Mouse (Mus musculus): ENCODE data around the gene Rasgef1c. TPM values are rescaled to one million over a fixed set of nuclear protein-coding genes. Genes with fewer than 3 reads are reported as not detected.

Rasgef1c gene
- polyA plus RNA-seq, 1 experiment from 2014 or later = 0.18 TPM

GRCm38 (mm10) chr11:50024833-50025720, 123.4 kb downstream of the Rasgef1c start, which contains the start of gene Rnf130:
Rnf130 (plus strand) TSS chr11:50025346.
- no peaks in the 10 kb centered on the region for H3K36me3 ChIP-seq
- peaks cover 18% of the 10 kb centered on the region for H3K27me3 ChIP-seq (replicated peaks)
- peak within 1 kb of the TSS; percentile 93 for H3K4me3 ChIP-seq
- WGBS = 7% methylated on average over 129 of the region's 129 CpGs
- peak; percentile 88 for ATAC-seq (ENCODE audit: insufficient number of reproducible peaks, low FRiP score)
- peaks cover 15% of the 10 kb centered on the region for H3K4me1 ChIP-seq (replicated peaks)
- peak within 1 kb of the TSS; percentile 97 for H3K9ac ChIP-seq
- H3K9me3 ChIP-seq (replicated peaks) = no peaks in the 10 kb centered on the region
- peak within 1 kb of the TSS; percentile 80 for H3K27ac ChIP-seq (ENCODE audit: poor library complexity, severe bottlenecking)
- H3K4me2 ChIP-seq = peak within 1 kb of the TSS; percentile 94

DNA sequence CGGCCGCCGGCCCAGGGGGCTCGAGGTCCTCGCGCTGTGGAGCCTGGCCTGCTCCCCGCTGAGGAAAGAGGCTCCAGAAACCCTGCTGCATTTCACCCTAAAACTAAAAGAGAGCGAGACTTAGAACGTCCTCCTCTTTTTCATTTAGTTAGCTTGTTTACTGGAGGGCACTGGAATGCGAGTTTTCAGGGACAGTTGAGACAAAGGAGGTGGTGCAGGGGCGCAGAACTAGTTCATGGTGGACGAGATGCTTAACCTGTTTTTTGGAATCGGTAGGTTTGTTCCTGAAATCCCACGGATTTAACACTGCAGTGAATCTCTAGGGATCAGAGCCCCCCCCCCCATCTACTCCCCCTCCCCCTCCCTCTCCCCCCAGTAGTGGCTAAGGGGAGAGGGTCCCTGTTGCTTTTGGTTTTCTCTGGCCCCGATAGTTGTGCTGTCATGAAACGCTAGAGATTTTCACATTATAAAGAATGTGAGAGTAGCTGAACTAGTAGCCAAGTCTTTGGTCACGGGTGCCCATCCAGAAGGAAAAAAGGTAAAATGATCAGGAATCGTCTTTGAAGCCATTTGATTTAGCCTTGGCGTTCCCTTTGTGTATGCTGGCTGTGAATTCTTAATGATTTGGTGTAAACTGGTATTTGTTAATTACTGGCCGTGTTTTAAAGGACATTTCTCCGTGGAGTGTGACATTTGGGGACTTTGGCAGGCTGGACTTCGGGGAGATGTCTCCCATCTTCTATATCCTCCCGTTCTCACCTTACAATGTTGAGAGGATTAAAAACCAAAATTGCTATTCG, 124.3 kb downstream of the Rasgef1c start:
- Histone ChIP-seq H3K9me3 (replicated peaks) (no peaks in the 10 kb centered on the region), H3K27ac (ENCODE audit: poor library complexity, severe bottlenecking) (peak overlapping the region; percentile 80; the same call in 1 of the 2 replicates), H3K4me3 (peak overlapping the region; percentile 93), H3K4me2 (peak overlapping the region; percentile 94), H3K4me1 (replicated peaks) (peaks cover 15% of the 10 kb centered on the region), H3K36me3 (no peaks in the 10 kb centered on the region), H3K9ac (peak overlapping the region; percentile 97), H3K27me3 (replicated peaks) (peaks cover 18% of the 10 kb centered on the region)
- peak; percentile 20; the same call in 1 of the 2 replicates for ATAC-seq (ENCODE audit: insufficient number of reproducible peaks, low FRiP score)
- WGBS = 9% methylated on average over 24 of the region's 24 CpGs

- Histone ChIP-seq H3K27ac (ENCODE audit: poor library complexity, severe bottlenecking) (no peak overlapping the region), H3K4me2 (peak overlapping the region; percentile 94), H3K4me3 (peak overlapping the region; percentile 93), H3K4me1 (replicated peaks) (peaks cover 15% of the 10 kb centered on the region), H3K9ac (0 out of 2 replicates have a peak overlapping the region, but pooled peaks have one; percentile 20), H3K9me3 (replicated peaks) (no peaks in the 10 kb centered on the region), H3K36me3 (no peaks in the 10 kb centered on the region), H3K27me3 (replicated peaks) (peaks cover 18% of the 10 kb centered on the region)
- ATAC-seq (ENCODE audit: insufficient number of reproducible peaks, low FRiP score) = no peak
- 44% methylated on average over 3 of the region's 3 CpGs for WGBS
These were observed 125.0 kb downstream of the Rasgef1c start for GRCm38 (mm10) chr11:50026521-50027090.

DNA sequence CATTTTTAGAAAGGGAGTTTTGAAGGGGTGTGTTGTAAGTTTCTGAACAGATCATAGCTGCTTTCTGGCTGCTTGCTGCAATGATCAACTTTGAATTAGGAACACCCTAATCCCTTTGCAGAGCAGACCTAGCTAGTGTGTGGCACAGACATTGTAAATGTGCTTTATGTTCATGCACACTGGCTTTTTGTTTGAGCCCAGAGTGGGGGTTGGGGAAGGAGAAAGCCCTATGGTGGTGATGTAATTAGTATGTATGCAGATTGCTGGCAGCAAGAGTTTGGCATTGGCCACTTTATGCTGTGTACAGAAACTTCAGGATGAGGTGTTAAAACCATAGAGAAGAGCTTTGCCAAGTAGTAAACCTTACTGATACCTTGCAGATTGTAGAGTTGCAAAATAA, 126.8 kb downstream of the Rasgef1c start:
- Histone ChIP-seq H3K4me3 (no peak overlapping the region), H3K27ac (ENCODE audit: poor library complexity, severe bottlenecking) (no peak overlapping the region), H3K9me3 (replicated peaks) (no peaks in the 10 kb centered on the region), H3K4me2 (no peak overlapping the region), H3K27me3 (replicated peaks) (peaks cover 10% of the 10 kb centered on the region), H3K9ac (no peak overlapping the region), H3K36me3 (no peaks in the 10 kb centered on the region), H3K4me1 (replicated peaks) (peaks cover 18% of the 10 kb centered on the region)
- no peak for ATAC-seq (ENCODE audit: insufficient number of reproducible peaks, low FRiP score)

Small RNA genes within 50 kb of the gene (microRNA-seq; reads per million reads assigned to microRNA genes)
- not detected for gene Gm23492

Other genes with a start within 250 kb of the Rasgef1c start
- 0.40 TPM in 1 of 2 replicates, not detected in the other for gene Scgb3a1, start 238.2 kb upstream of the Rasgef1c start, polyA plus RNA-seq (2016; fragmentation: Nextera tagmentation; extraction: Ambion mirVana)
- gene Cnot6, start 189.1 kb upstream of the Rasgef1c start, polyA plus RNA-seq (2016; fragmentation: Nextera tagmentation; extraction: Ambion mirVana) = 61.5 and 65.9 TPM in 2 replicates
- 13.9 and 14.7 TPM in 2 replicates for gene Gfpt2, start 107.7 kb upstream of the Rasgef1c start, polyA plus RNA-seq (2016; fragmentation: Nextera tagmentation; extraction: Ambion mirVana)
- gene Mapk9, start 55.1 kb upstream of the Rasgef1c start, polyA plus RNA-seq (2016; fragmentation: Nextera tagmentation; extraction: Ambion mirVana) = 37.3 and 39.4 TPM in 2 replicates
- gene Rnf130, start 123.5 kb downstream of the Rasgef1c start, polyA plus RNA-seq (2016; fragmentation: Nextera tagmentation; extraction: Ambion mirVana) = 32.8 and 36.0 TPM in 2 replicates
- 35.5 and 35.9 TPM in 2 replicates for gene Tbc1d9b, start 229.6 kb downstream of the Rasgef1c start, polyA plus RNA-seq (2016; fragmentation: Nextera tagmentation; extraction: Ambion mirVana)